Mouse (Mus musculus): ENCODE results near the gene Gm42791.

DNA sequence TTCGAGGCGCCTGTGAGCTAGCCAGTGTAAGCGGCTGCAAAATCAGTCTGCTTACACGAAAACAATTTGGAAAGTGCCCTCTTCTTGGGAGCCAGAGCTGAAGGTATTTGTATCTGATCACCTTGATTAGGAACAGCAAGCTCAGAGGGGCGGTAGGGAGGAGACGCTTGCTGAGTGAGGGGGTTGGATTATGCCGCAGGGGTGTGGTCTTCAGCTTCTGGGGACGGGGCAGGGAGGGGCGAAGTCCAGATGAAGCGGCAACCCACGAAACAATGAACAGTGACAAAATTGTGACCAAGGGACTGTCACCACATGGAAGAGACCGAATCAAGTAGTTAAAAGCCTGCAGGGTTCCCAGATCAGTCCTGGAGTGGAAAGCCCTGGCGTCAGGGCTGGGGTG, 10.0 kb downstream of the Gm42791 start:
- TF ChIP-seq CTCF (IDR thresholded peaks at IDR 0.05; ENCODE audit: low read depth): no peak
- TF ChIP-seq EP300 (IDR thresholded peaks at IDR 0.05; ENCODE audit: low read depth): no peak
